Comparison of ENCODE assay signal across 28 mouse cellular contexts in the genomic region with DNA sequence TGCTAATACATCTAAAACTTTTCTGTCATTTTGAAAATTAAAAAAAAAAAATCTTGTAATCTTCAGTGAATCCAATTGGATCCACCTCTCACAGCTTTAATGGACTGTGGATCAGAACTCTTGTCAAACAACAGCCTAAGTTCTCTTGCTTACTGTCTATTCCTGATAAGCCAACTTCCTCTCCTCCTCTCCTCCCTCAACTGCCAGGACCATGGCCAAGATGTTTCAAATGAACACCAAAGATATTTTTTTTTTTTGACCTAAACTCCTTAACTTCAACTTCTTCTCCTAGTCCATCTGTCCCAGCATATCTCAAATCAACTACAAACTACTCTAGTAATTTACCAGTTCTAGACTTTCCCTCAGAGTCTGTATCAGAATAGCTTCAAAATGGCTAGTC.
"Had no signal": no experiment of that assay in that cellular context is flagged by ENCODE, and none has a peak within 500 bp of the region (broad histone marks: within the 10 kb centered on the region; RNA-seq: fewer than 3 reads in every experiment).

No protein-coding gene starts in this region.

- H3K36me3 ChIP-seq: limb, embryonic 10.5 days; limb, embryonic 12.5 days; limb, embryonic 13.5 days; limb, embryonic 15.5 days; liver, embryonic 12.5 days; liver, embryonic 13.5 days; liver, embryonic 15.5 days; lung, embryonic 15.5 days; midbrain, embryonic 10.5 days; midbrain, embryonic 12.5 days; midbrain, embryonic 13.5 days; midbrain, embryonic 15.5 days; neural tube, embryonic 12.5 days had no signal

- DNase-seq: left cerebral cortex, postnatal 4 days; liver; liver, embryonic 13.5 days; liver, postnatal 0 days; lung, adult 18-20 months; lung, adult 2 months; lung, postnatal 10 days; lung, postnatal 14 days; lung, postnatal 36 days; lung, postnatal 4 days; midbrain, embryonic 14.5 days had no signal

- H3K9ac ChIP-seq: limb, embryonic 12.5 days; limb, embryonic 13.5 days; limb, embryonic 15.5 days; liver, embryonic 12.5 days; liver, embryonic 13.5 days; liver, embryonic 14.5 days; liver, embryonic 15.5 days; liver, postnatal 0 days; lung, embryonic 14.5 days; lung, embryonic 15.5 days; midbrain, embryonic 12.5 days; midbrain, embryonic 13.5 days; midbrain, embryonic 15.5 days; neural tube, embryonic 12.5 days had no signal

- H3K4me1 ChIP-seq: limb, embryonic 10.5 days; limb, embryonic 12.5 days; limb, embryonic 13.5 days; limb, embryonic 15.5 days; liver, embryonic 12.5 days; liver, embryonic 13.5 days; liver, embryonic 15.5 days; lung, embryonic 15.5 days; megakaryocyte, embryonic 14.5 days; midbrain, embryonic 10.5 days; midbrain, embryonic 12.5 days; midbrain, embryonic 13.5 days; midbrain, embryonic 15.5 days; neural tube, embryonic 12.5 days had no signal

- H3K4me3 ChIP-seq: limb, embryonic 10.5 days; limb, embryonic 12.5 days; limb, embryonic 13.5 days; limb, embryonic 15.5 days; liver, embryonic 12.5 days; liver, embryonic 13.5 days; liver, embryonic 15.5 days; lung, embryonic 15.5 days; megakaryocyte, embryonic 14.5 days; midbrain, embryonic 10.5 days; midbrain, embryonic 12.5 days; midbrain, embryonic 13.5 days; midbrain, embryonic 15.5 days; myocyte; neural tube, embryonic 12.5 days had no signal

- H3K9me3 ChIP-seq: limb, embryonic 10.5 days; limb, embryonic 12.5 days; limb, embryonic 13.5 days; limb, embryonic 15.5 days; liver, embryonic 13.5 days; liver, embryonic 15.5 days; lung, embryonic 15.5 days; midbrain, embryonic 10.5 days; midbrain, embryonic 13.5 days; midbrain, embryonic 15.5 days; neural tube, embryonic 12.5 days had no signal

- H3K27me3 ChIP-seq: limb, embryonic 12.5 days; limb, embryonic 13.5 days; limb, embryonic 15.5 days; liver, embryonic 12.5 days; liver, embryonic 13.5 days; liver, embryonic 15.5 days; lung, embryonic 15.5 days; megakaryocyte, embryonic 14.5 days; midbrain, embryonic 12.5 days; midbrain, embryonic 13.5 days; midbrain, embryonic 15.5 days; neural tube, embryonic 12.5 days had no signal

- H3K27ac ChIP-seq: limb, embryonic 10.5 days; limb, embryonic 12.5 days; limb, embryonic 13.5 days; limb, embryonic 15.5 days; liver, embryonic 12.5 days; liver, embryonic 13.5 days; liver, embryonic 14.5 days; liver, embryonic 15.5 days; lung, embryonic 15.5 days; macrophage; midbrain, embryonic 10.5 days; midbrain, embryonic 12.5 days; midbrain, embryonic 13.5 days; midbrain, embryonic 15.5 days; neural tube, embryonic 12.5 days had no signal
